Mouse (Mus musculus): Measurements from ENCODE around the gene Nog. TPM values are rescaled to one million over a fixed set of nuclear protein-coding genes. Genes with fewer than 3 reads are reported as not detected.

Nog gene
- 3.7 TPM for polyA plus RNA-seq (2012; fragmentation: generic; extraction: Trizol)

- Histone ChIP-seq H3K4me3 (peak within 1 kb of the TSS; percentile 23), H3K4me2 (ENCODE audit: low read depth) (peak within 1 kb of the TSS; percentile 87), H3K36me3 (ENCODE audit: control insufficient read depth, insufficient read depth) (no peaks in the 10 kb centered on the region), H3K79me2 (ENCODE audit: control insufficient read depth, insufficient read depth) (no peaks in the 10 kb centered on the region), H3ac (ENCODE audit: control insufficient read depth, insufficient read length) (peak within 1 kb of the TSS; percentile 50), H3K27me3 (ENCODE audit: control insufficient read depth, insufficient read depth, insufficient read length) (no peaks in the 10 kb centered on the region)
- no peak for TF ChIP-seq TCF3 (IDR thresholded peaks at IDR 0.05; ENCODE audit: insufficient read length, low read depth)
- TF ChIP-seq MYOD1 (IDR thresholded peaks at IDR 0.05; ENCODE audit: control insufficient read depth in 1 of 3, insufficient read length in 2 of 3, low read depth in 2 of 3), result no peak
- TF ChIP-seq MAX (IDR thresholded peaks at IDR 0.05; ENCODE audit: low read depth), result no peak
- TF ChIP-seq E2F4 (IDR thresholded peaks at IDR 0.05; ENCODE audit: insufficient read depth), result no peak
- TF ChIP-seq TCF12 (IDR thresholded peaks at IDR 0.05; ENCODE audit: insufficient read depth, poor library complexity, severe bottlenecking), result no peak
- no peak for TF ChIP-seq POLR2AphosphoS2 (IDR thresholded peaks at IDR 0.05; ENCODE audit: insufficient read length, low read depth)
- no peak for TF ChIP-seq SRF (IDR thresholded peaks at IDR 0.05; ENCODE audit: control insufficient read depth, insufficient read length, low read depth)
Observed at GRCm38 (mm10) chr11:89302056-89302815, at the start of gene Nog. Nog (minus strand) TSS chr11:89302332.

- Histone ChIP-seq H3K4me3 (no peak overlapping the region), H3K79me2 (ENCODE audit: control insufficient read depth, insufficient read depth) (no peaks in the 10 kb centered on the region), H3K27me3 (ENCODE audit: control insufficient read depth, insufficient read depth, insufficient read length) (no peaks in the 10 kb centered on the region), H3ac (ENCODE audit: control insufficient read depth, insufficient read length) (no peak overlapping the region), H3K36me3 (ENCODE audit: control insufficient read depth, insufficient read depth) (no peaks in the 10 kb centered on the region), H3K4me2 (ENCODE audit: low read depth) (no peak overlapping the region)
- TF ChIP-seq SRF (IDR thresholded peaks at IDR 0.05; ENCODE audit: control insufficient read depth, insufficient read length, low read depth), result no peak
- TF ChIP-seq USF1 (IDR thresholded peaks at IDR 0.05; ENCODE audit: low read depth), result no peak
- TF ChIP-seq POLR2AphosphoS2 (IDR thresholded peaks at IDR 0.05; ENCODE audit: insufficient read length, low read depth), result no peak
- no peak for TF ChIP-seq MYOG (IDR thresholded peaks at IDR 0.05; ENCODE audit: control insufficient read depth in 1 of 3, insufficient read depth in 1 of 3, insufficient read length in 2 of 3, low read depth in 2 of 3)
- TF ChIP-seq MYOD1 (IDR thresholded peaks at IDR 0.05; ENCODE audit: control insufficient read depth in 1 of 3, insufficient read length in 2 of 3, low read depth in 2 of 3), result no peak
- no peak for TF ChIP-seq MAX (IDR thresholded peaks at IDR 0.05; ENCODE audit: low read depth)
- no peak for TF ChIP-seq CEBPB (IDR thresholded peaks at IDR 0.05; ENCODE audit: insufficient read depth, poor library complexity, severe bottlenecking)
- TF ChIP-seq TCF12 (IDR thresholded peaks at IDR 0.05; ENCODE audit: insufficient read depth, poor library complexity, severe bottlenecking), result no peak
- TF ChIP-seq POLR2A (IDR thresholded peaks at IDR 0.05; ENCODE audit: insufficient read length, low read depth), result no peak
- TF ChIP-seq TCF3 (IDR thresholded peaks at IDR 0.05; ENCODE audit: insufficient read length, low read depth), result no peak
- TF ChIP-seq E2F4 (IDR thresholded peaks at IDR 0.05; ENCODE audit: insufficient read depth), result no peak
- TF ChIP-seq REST (IDR thresholded peaks at IDR 0.05; ENCODE audit: insufficient read depth, insufficient read length), result no peak
Observed at GRCm38 (mm10) chr11:89340238-89340637, 38.1 kb upstream of the Nog start.

DNA sequence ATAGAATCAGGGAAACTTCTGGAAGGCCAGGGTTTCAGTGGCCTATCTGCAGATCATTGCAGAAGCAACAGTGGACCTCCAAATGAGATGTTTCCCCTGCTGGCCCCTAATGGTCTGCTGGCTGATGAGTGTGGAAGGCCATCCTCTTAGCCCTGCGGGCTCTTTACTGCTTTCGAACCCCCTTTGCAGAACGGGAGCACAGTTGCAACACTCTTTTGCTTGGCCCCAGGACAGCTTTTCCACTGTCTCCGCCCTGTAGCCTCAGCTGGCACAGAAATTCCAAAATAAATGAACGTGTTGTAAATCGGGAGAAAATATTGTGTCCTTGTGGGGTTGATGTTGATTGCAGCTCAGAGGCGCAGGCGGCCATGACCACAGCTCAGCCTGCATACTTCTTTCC lies 37.7 kb upstream of the Nog start:
- no peaks in the 10 kb centered on the region for H3K27me3 ChIP-seq (ENCODE audit: control insufficient read depth, insufficient read depth, insufficient read length)
- H3K4me3 ChIP-seq, result no peak overlapping the region
- no peak overlapping the region for H3K4me2 ChIP-seq (ENCODE audit: low read depth)
- no peak overlapping the region for H3ac ChIP-seq (ENCODE audit: control insufficient read depth, insufficient read length)
- no peaks in the 10 kb centered on the region for H3K36me3 ChIP-seq (ENCODE audit: control insufficient read depth, insufficient read depth)
- TF ChIP-seq E2F4 (IDR thresholded peaks at IDR 0.05; ENCODE audit: insufficient read depth), result no peak
- TF ChIP-seq POLR2A (IDR thresholded peaks at IDR 0.05; ENCODE audit: insufficient read length, low read depth), result no peak
- no peak for TF ChIP-seq TCF12 (IDR thresholded peaks at IDR 0.05; ENCODE audit: insufficient read depth, poor library complexity, severe bottlenecking)
- TF ChIP-seq USF1 (IDR thresholded peaks at IDR 0.05; ENCODE audit: low read depth), result no peak
- no peak for TF ChIP-seq MYOD1 (IDR thresholded peaks at IDR 0.05; ENCODE audit: control insufficient read depth in 1 of 3, insufficient read length in 2 of 3, low read depth in 2 of 3)
- no peak for TF ChIP-seq POLR2AphosphoS2 (IDR thresholded peaks at IDR 0.05; ENCODE audit: insufficient read length, low read depth)
- no peak for TF ChIP-seq MAX (IDR thresholded peaks at IDR 0.05; ENCODE audit: low read depth)
- no peaks in the 10 kb centered on the region for H3K79me2 ChIP-seq (ENCODE audit: control insufficient read depth, insufficient read depth)

- TF ChIP-seq TCF3 (IDR thresholded peaks at IDR 0.05; ENCODE audit: insufficient read length, low read depth), result no peak
- TF ChIP-seq E2F4 (IDR thresholded peaks at IDR 0.05; ENCODE audit: insufficient read depth), result no peak
- TF ChIP-seq MAX (IDR thresholded peaks at IDR 0.05; ENCODE audit: low read depth), result no peak
- TF ChIP-seq REST (IDR thresholded peaks at IDR 0.05; ENCODE audit: insufficient read depth, insufficient read length), result no peak
- no peak for TF ChIP-seq CEBPB (IDR thresholded peaks at IDR 0.05; ENCODE audit: insufficient read depth, poor library complexity, severe bottlenecking)
- TF ChIP-seq POLR2A (IDR thresholded peaks at IDR 0.05; ENCODE audit: insufficient read length, low read depth), result no peak
- no peak for TF ChIP-seq SRF (IDR thresholded peaks at IDR 0.05; ENCODE audit: control insufficient read depth, insufficient read length, low read depth)
- no peak for TF ChIP-seq USF1 (IDR thresholded peaks at IDR 0.05; ENCODE audit: low read depth)
- no peak for TF ChIP-seq MYOD1 (IDR thresholded peaks at IDR 0.05; ENCODE audit: control insufficient read depth in 1 of 3, insufficient read length in 2 of 3, low read depth in 2 of 3)
- TF ChIP-seq MYOG (IDR thresholded peaks at IDR 0.05; ENCODE audit: control insufficient read depth in 1 of 3, insufficient read depth in 1 of 3, insufficient read length in 2 of 3, low read depth in 2 of 3), result no peak
- TF ChIP-seq POLR2AphosphoS2 (IDR thresholded peaks at IDR 0.05; ENCODE audit: insufficient read length, low read depth), result no peak
- no peak for TF ChIP-seq TCF12 (IDR thresholded peaks at IDR 0.05; ENCODE audit: insufficient read depth, poor library complexity, severe bottlenecking)
- H3ac ChIP-seq (ENCODE audit: control insufficient read depth, insufficient read length), result no peak overlapping the region
Observed at GRCm38 (mm10) chr11:89337910-89338309, 35.8 kb upstream of the Nog start.

More at GRCm38 (mm10) chr11:89337910-89338309, 35.8 kb upstream of the Nog start:
- Histone ChIP-seq H3K36me3 (ENCODE audit: control insufficient read depth, insufficient read depth) (no peaks in the 10 kb centered on the region), H3K27me3 (ENCODE audit: control insufficient read depth, insufficient read depth, insufficient read length) (no peaks in the 10 kb centered on the region), H3K79me2 (ENCODE audit: control insufficient read depth, insufficient read depth) (no peaks in the 10 kb centered on the region), H3K4me2 (ENCODE audit: low read depth) (no peak overlapping the region), H3K4me3 (no peak overlapping the region)
